Mouse (Mus musculus): Measurements from ENCODE around the gene Phyhd1.

DNA sequence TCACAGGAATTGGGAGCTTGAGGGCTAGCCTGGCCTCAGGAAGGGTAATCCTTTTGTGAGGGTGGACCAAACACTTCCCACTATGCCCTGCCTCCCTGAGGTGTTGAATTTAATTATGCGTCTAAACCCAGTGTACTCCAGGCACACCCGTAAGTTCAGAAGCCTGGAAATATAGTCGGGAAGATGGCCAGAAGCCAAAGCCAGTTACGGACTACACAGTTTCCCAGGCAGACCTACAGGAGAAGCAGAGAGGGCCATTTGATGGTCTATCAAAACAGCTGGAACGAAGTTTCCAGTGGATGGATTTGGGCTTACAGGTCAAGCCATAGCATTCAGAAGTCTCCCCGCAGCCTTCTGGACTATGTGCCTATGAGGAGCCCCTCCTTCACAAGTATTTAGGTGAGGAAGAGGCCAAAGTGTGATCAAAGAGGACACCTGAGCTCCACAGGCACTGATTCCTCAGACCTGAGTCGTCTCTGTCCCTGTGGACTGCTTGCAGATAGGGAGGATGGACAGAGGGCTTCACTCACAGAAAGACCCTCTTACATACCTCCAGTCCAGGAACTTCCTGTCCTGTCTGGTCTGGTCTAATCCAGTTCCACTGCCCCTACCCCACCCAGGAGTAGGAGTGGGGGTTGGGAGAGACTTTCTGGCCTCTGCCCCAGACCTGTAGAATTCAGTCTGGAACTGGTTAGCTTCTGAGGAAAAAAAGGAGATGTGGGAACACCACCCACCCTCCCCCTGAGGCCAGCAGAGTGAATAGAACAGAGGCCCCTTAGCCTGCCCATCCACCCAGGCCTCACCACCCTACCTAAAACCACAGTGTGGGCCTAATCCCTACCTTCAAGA is 1.1 kb upstream of the Phyhd1 start:
- TF ChIP-seq CTCF (IDR thresholded peaks at IDR 0.05; ENCODE audit: low read depth) (no peak), EP300 (IDR thresholded peaks at IDR 0.05; ENCODE audit: low read depth) (no peak)

Data from liver, embryonic 14.5 days (tissue).